Mouse (Mus musculus) liver, postnatal 0 days (tissue): ENCODE measurements at regions not wholly inside any gene's neighbourhood (a gene's known extent, or its start where the extent isn't known, plus 50 kb on each side); places are given as distances from the start of the nearest gene placed in this dataset.

ENCODE experiments used
- ATAC-seq: fragments of 200-750 bp; cut with Nextera tagmentation; 2 replicates; pipeline ENCODE4 v1.8.0; 2017; ENCODE audit warnings: mild to moderate bottlenecking, moderate library complexity
- DNase-seq: peaks from one replicate; pipeline ENCODE4 v3.0.0-alpha.2; 2016
- H3K27ac ChIP-seq: fragments of 300-500 bp; sonication (generic); 2 replicates; pipeline ENCODE4 v1.5.1; 2014; ENCODE audit warnings: antibody characterized with exemption, moderate library complexity, mild to moderate bottlenecking, low read depth
- H3K27me3 ChIP-seq: fragments of 300-500 bp; sonication (generic); 2 replicates; pipeline ENCODE4 v1.6.1; 2014; ENCODE audit warnings: low read length, control low read depth, mixed read lengths; ENCODE audit not compliant: insufficient read depth
- H3K36me3 ChIP-seq: fragments of 300-500 bp; sonication (generic); replicated peaks from 2 replicates; pipeline ENCODE4 v1.6.1; 2014; ENCODE audit warnings: mild to moderate bottlenecking, control low read depth, low read length, moderate library complexity, mixed read lengths; ENCODE audit not compliant: insufficient read depth
- H3K4me1 ChIP-seq: fragments of 300-500 bp; sonication (generic); 2 replicates; pipeline ENCODE4 v1.6.1; 2014; ENCODE audit warnings: antibody characterized with exemption, mild to moderate bottlenecking, control low read depth; ENCODE audit not compliant: insufficient read depth
- H3K4me2 ChIP-seq: fragments of 300-500 bp; sonication (generic); 2 replicates; pipeline ENCODE4 v1.6.1; 2014; ENCODE audit warnings: low read depth, mild to moderate bottlenecking, low read length, moderate library complexity, mixed read lengths
- H3K4me3 ChIP-seq: fragments of 300-500 bp; sonication (generic); 2 replicates; pipeline ENCODE4 v1.5.1; 2014; ENCODE audit warnings: low read depth, low read length
- H3K9ac ChIP-seq: fragments of 300-500 bp; sonication (generic); replicated peaks from 2 replicates; pipeline ENCODE4 v1.6.1; 2014; ENCODE audit warnings: mild to moderate bottlenecking, moderate library complexity
- H3K9me3 ChIP-seq: fragments of 300-500 bp; sonication (generic); 2 replicates; pipeline ENCODE4 v1.6.1; 2016; ENCODE audit warnings: mild to moderate bottlenecking, control low read depth, low read length, mixed read lengths
- CTCF ChIP-seq: sonication (generic); IDR thresholded peaks from 2 replicates; pipeline ENCODE4 v1.5.1; 2016; ENCODE audit warnings: antibody characterized with exemption, low read depth
- EP300 ChIP-seq: IDR thresholded peaks from 2 replicates; pipeline ENCODE4 v1.6.1; 2016; ENCODE audit warnings: antibody characterized with exemption, low read depth, mild to moderate bottlenecking
- WGBS: fragments of 180-500 bp; shearing (Covaris S2); extraction: QIAGEN DNeasy Blood & Tissue Kit; methylation state at CpG from one replicate; pipeline ENCODE4 v1.1.7; 2014; ENCODE audit not compliant: insufficient replicate concordance; 5-methylcytosine and 5-hydroxymethylcytosine counted together

DNA sequence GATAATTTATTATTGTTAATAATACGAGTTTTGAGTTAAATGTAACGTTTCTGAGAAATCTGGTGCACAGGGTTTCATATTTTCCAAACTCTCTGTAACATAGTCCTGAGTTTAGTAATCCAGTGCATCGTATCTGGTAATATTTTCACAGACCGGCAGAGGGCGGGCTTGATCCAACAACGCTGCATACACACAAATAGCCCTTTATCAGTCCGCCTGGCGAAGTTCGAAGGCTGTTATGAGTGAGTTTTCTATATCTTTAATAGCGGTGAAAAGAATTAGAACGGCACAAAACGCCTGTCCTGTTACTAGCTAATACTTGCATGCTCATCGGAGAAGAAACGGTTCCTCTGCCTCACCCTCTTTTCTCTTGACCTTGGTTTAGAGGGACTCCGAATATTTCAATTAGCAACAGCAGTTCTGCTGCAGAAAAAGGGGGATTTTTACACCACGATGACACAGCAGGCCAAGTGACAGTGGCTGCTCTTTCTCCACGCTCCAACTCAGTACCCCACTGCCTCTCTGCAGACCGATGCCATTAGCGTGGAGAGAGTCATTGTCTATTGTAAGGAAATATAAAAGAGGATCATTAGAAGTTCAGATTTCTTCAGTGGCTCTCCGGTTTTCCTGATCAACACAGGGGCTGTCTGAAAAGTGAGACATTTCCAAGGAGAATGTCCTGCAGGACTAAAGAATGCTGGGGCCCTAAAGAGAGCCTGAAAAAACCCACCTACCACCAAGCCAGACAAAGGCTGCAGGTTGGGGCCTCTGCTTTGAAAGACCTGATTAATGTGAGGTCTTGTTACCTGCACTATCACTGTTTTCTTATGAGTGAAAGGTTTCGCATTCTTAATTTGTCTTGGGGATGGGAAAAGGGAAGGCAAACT, 523.7 kb upstream of the Adam24 start:
- H3K9me3 ChIP-seq: no peaks in the 10 kb centered on the region
- TF ChIP-seq EP300 (no peak), CTCF (peak; percentile 67)
- H3K36me3 ChIP-seq: no peaks in the 10 kb centered on the region
- H3K4me3 ChIP-seq: no peak overlapping the region
- no peak overlapping the region for H3K9ac ChIP-seq
- no peaks in the 10 kb centered on the region for H3K4me1 ChIP-seq
- DNase-seq: peak; percentile 60
- 18% methylated on average over 21 of the region's 21 CpGs for WGBS
- no peaks in the 10 kb centered on the region for H3K27me3 ChIP-seq
- no peak overlapping the region for H3K4me2 ChIP-seq
- H3K27ac ChIP-seq: no peak overlapping the region
- ATAC-seq: no peak

DNA sequence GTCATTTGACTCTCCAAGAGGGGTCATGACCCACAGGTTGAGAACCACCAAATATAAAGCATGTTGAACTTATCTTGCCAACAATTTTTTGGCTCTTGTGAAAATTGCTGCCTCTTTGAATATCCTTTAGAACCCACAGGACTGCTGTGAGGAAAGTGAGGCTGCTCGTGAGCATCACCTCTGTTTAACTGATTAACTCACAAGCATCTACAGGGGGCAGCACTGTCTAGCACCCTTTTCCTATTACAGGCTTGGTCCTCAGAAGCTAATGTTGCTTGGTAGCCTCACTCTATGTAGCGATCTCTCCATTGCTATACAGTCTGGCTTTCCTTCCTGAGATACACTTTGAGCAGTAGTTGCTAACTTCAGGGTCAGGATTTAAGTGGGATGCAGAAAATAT, 522.4 kb upstream of the Adam24 start:
- no peak overlapping the region for H3K4me2 ChIP-seq
- no peak overlapping the region for H3K9ac ChIP-seq
- no peaks in the 10 kb centered on the region for H3K27me3 ChIP-seq
- TF ChIP-seq CTCF (no peak), EP300 (no peak)
- no peaks in the 10 kb centered on the region for H3K4me1 ChIP-seq
- H3K36me3 ChIP-seq: no peaks in the 10 kb centered on the region
- ATAC-seq (no peak), DNase-seq (no peak)
- 49% methylated on average over 2 of the region's 2 CpGs for WGBS
- no peak overlapping the region for H3K27ac ChIP-seq
- no peaks in the 10 kb centered on the region for H3K9me3 ChIP-seq
- H3K4me3 ChIP-seq: no peak overlapping the region

DNA sequence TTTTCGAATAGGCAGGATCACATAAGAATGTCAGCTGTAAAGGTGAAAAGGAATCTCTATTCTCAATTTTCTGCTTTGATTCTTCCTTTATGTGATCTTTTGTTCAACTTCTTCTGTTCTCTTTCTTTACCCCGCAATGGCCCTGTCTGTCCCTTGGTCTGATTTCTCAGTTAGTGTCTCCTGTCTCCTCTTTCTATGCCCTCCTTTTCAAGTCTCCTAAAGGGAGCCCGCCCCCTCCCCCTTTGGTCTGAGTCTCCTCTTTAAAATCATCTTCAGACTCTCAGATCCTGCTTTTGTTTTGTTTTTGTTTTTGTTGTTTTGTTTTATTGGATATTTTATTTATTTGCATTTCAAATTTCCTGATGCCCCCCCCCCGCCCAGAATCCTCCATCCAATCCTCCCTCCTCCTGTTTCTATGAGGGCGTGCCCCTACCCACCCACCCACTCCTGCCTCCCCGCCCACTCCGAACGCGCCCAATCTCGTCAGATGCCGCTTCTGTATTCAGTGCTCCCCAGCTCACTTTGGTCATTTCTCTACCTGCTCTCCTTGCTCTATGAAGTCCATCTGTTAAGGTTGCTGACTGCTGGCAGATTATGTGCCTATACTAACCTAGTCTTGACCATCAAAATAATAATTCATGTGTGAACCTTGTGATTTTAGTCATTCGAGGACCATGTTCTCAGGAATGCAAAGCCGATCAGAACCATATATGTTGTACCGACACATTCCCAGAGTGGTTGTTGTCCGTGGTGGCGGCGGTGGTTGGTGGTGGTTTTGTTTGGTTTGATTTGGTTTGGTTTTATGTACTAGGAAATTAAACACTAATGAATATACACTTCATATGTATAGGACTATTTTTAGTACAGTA, 487.9 kb upstream of the Adam24 start:
- WGBS: 36% methylated on average over 17 of the region's 17 CpGs
- H3K27ac ChIP-seq: no peak overlapping the region
- H3K27me3 ChIP-seq: no peaks in the 10 kb centered on the region
- TF ChIP-seq EP300: no peak
- TF ChIP-seq CTCF: no peak
- no peaks in the 10 kb centered on the region for H3K4me1 ChIP-seq
- H3K9me3 ChIP-seq: no peaks in the 10 kb centered on the region
- H3K4me2 ChIP-seq: no peak overlapping the region
- H3K9ac ChIP-seq: no peak overlapping the region
- DNase-seq (no peak), ATAC-seq (no peak)
- H3K4me3 ChIP-seq: no peak overlapping the region
- no peaks in the 10 kb centered on the region for H3K36me3 ChIP-seq

DNA sequence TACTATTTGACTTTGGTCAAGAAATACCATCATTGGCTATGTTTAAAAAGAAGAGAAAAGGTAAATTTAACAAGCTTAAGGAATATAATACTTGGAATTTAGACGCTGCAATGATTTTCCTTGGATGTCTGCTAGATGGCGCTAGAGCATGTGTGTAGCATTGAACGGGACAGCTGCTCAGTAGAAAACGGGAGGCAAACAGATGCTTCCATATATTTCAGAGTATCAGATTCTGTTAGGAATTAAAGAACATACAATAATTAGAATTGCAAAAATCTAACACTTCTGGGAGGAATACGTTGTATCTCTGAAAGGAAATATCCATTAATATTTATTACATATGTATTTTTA, 487.3 kb upstream of the Adam24 start:
- DNase-seq (no peak), ATAC-seq (no peak)
- Histone ChIP-seq H3K9ac (no peak overlapping the region), H3K27me3 (no peaks in the 10 kb centered on the region), H3K4me2 (no peak overlapping the region), H3K27ac (no peak overlapping the region), H3K36me3 (no peaks in the 10 kb centered on the region), H3K9me3 (no peaks in the 10 kb centered on the region), H3K4me3 (no peak overlapping the region), H3K4me1 (no peaks in the 10 kb centered on the region)
- 5% methylated on average over 5 of the region's 5 CpGs for WGBS
- TF ChIP-seq EP300: no peak
- peak; percentile 69 for TF ChIP-seq CTCF

DNA sequence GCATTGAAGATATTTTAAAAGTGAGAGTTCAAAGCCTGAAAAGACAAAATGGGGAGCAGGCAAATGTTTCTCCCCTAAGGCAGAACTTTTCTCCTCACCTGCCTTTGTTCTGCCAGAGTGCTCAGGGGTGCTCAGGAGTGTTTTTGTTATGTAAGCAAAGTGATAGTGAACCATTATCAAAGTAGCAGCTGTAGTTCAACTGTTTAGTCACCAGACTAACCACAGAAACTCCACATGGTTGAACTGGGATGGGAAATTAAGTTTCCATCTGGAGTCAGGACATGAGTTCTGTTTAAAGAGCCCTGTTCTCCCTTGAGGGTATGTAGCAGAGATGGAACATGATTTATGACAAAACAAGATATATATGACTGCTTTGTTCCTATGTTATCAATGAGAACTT, 482.6 kb upstream of the Adam24 start:
- no peak for ATAC-seq
- TF ChIP-seq EP300: no peak
- TF ChIP-seq CTCF: no peak
- Histone ChIP-seq H3K9me3 (no peaks in the 10 kb centered on the region), H3K4me3 (no peak overlapping the region), H3K27me3 (no peaks in the 10 kb centered on the region), H3K4me1 (no peaks in the 10 kb centered on the region), H3K36me3 (no peaks in the 10 kb centered on the region), H3K4me2 (no peak overlapping the region), H3K9ac (no peak overlapping the region), H3K27ac (no peak overlapping the region)
- no peak for DNase-seq

DNA sequence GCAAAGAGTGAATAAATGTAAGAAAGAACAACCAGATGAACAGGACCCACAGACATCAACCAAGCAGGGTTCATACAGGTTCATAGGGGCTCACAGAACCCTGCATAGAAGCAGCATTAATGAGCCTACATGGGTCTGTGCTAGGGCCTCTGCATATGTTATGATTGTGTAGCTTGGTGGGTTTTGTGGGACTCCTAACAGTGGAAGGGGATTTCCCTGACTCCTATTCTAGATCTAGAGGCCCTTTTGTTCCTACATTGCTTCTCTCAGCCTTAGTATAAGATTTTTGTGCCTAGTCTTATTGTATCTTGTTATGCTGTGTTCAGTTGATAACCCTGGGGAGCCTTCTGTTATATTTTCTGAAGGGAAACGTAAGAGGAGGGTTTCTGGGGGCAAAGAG, 481.7 kb upstream of the Adam24 start:
- H3K9me3 ChIP-seq: no peaks in the 10 kb centered on the region

More for the DNA sequence above, 481.7 kb upstream of the Adam24 start:
- Histone ChIP-seq H3K4me3 (no peak overlapping the region), H3K27ac (no peak overlapping the region), H3K4me2 (no peak overlapping the region), H3K9ac (no peak overlapping the region), H3K27me3 (no peaks in the 10 kb centered on the region), H3K4me1 (no peaks in the 10 kb centered on the region), H3K36me3 (no peaks in the 10 kb centered on the region)
- DNase-seq (no peak), ATAC-seq (no peak)
- TF ChIP-seq EP300 (no peak), CTCF (no peak)
- WGBS: 26% methylated on average over 1 of the region's 1 CpGs
